Mouse (Mus musculus): ENCODE measurements around the gene Sgsm2. TPM values are rescaled to one million over a fixed set of nuclear protein-coding genes. Genes with fewer than 3 reads are reported as not detected.

Sgsm2 gene
- polyA plus RNA-seq, 1 experiment from 2014 or later, result 14.3 TPM

GRCm38 (mm10) chr11:74876801-74877200, 20.1 kb downstream of the Sgsm2 start:
- Histone ChIP-seq H3K4me3 (peak overlapping the region; percentile 16; the same call in 1 of the 2 replicates), H3K9me3 (no peaks in the 10 kb centered on the region), H3K27ac (replicated peaks) (peak overlapping the region; percentile 79), H3K27me3 (no peaks in the 10 kb centered on the region), H3K4me1 (peaks cover 18% of the 10 kb centered on the region), H3K36me3 (no peaks in the 10 kb centered on the region), H3K9ac (replicated peaks) (no peak overlapping the region), H3K4me2 (replicated peaks) (peak overlapping the region; percentile 30)
- 1% methylated on average over 9 of the region's 9 CpGs for WGBS
- peak; percentile 90 for ATAC-seq (replicated peaks)

DNA sequence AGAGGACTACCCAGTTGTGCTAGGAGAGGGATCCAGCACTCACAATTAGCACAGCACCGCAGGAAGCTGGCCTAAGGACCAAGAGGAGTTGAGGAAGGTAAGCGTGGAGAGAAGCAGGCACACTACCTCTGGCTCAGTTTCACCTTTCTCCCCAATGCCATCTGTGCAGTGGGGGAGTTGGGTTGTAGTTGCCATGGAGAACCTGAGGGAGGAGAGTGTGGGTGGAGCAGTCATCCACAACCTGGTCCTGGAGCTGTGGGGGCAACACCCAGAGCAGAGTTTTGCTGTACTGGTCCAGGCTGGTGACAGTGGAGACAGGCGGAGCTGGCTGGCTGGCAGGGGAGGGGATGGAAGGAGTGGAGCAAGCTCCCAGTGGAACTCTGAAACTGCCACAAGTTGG, 22.2 kb downstream of the Sgsm2 start:
- WGBS, result 64% methylated on average over 3 of the region's 3 CpGs
- Histone ChIP-seq H3K27ac (replicated peaks) (no peak overlapping the region), H3K4me1 (peaks cover 28% of the 10 kb centered on the region), H3K4me3 (no peak overlapping the region), H3K9ac (replicated peaks) (no peak overlapping the region), H3K36me3 (no peaks in the 10 kb centered on the region), H3K27me3 (no peaks in the 10 kb centered on the region), H3K9me3 (no peaks in the 10 kb centered on the region), H3K4me2 (replicated peaks) (no peak overlapping the region)
- ATAC-seq (replicated peaks), result no peak

DNA sequence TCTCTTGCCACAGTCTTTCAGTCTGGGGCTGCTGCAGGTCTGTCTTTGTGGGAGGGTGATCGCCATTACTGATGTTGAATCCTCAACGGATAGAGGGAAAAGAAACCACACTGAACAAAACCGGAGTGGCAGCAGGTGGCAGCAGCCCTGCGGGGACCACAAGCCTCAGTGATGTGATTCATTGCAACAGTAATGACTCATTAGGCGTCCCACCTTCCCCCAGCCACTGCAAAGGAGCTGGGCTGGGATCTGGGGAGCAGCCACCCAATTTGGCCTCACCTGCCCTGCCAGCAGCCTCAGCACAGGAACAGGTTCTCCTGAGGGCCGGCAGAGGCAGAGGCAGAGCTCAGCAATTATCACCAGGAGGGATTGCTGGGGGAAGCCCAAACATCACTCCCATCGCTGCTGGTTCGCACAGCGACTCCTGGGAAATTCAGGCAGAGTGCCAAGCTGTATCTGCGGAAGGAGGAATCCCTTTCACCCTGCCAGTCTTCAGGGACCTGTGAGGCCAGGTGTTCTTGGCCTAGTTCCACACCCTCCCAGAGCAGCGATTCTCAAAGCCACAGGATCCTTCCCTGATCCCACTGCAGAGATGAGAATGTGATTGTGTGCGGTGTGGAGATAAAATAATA, 25.8 kb downstream of the Sgsm2 start:
- Histone ChIP-seq H3K9ac (replicated peaks) (no peak overlapping the region), H3K4me3 (no peak overlapping the region), H3K27me3 (no peaks in the 10 kb centered on the region), H3K9me3 (no peaks in the 10 kb centered on the region), H3K27ac (replicated peaks) (peak overlapping the region; percentile 41), H3K36me3 (0 out of 2 replicates have a peak, but pooled peaks cover 2% of the 10 kb centered on the region), H3K4me2 (replicated peaks) (peak overlapping the region; percentile 16; the same call in 1 of the 2 replicates), H3K4me1 (peaks cover 25% of the 10 kb centered on the region)
- no peak for ATAC-seq (replicated peaks)
- WGBS, result 10% methylated on average over 12 of the region's 12 CpGs

DNA sequence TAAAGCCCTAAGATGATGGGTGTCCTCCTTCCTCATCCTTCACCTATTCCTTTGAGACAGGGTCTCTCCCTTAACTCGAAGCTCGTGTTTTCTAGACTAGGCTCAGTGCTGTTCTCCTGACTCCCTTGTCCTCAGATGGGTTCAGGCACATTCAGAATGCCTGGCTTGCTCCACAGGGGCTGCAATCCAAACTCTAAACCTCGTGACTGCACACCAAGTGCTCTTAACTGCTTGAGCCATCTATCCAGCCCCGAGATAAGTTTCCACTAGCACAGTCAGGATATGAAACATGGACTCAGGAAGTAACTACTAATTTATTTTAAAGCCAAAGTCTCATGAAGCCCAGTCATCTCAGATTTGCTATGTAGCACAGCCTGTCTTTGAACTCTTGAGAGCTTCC, 26.3 kb downstream of the Sgsm2 start:
- Histone ChIP-seq H3K9ac (replicated peaks) (no peak overlapping the region), H3K4me3 (no peak overlapping the region), H3K4me1 (peaks cover 23% of the 10 kb centered on the region), H3K27ac (replicated peaks) (no peak overlapping the region), H3K36me3 (0 out of 2 replicates have a peak, but pooled peaks cover 2% of the 10 kb centered on the region), H3K9me3 (no peaks in the 10 kb centered on the region), H3K4me2 (replicated peaks) (no peak overlapping the region), H3K27me3 (no peaks in the 10 kb centered on the region)
- 84% methylated on average over 4 of the region's 4 CpGs for WGBS
- no peak for ATAC-seq (replicated peaks)

GRCm38 (mm10) chr11:74869603-74870002, 27.3 kb downstream of the Sgsm2 start:
- H3K9ac ChIP-seq (replicated peaks), result no peak overlapping the region
- peaks cover 6% of the 10 kb centered on the region; the same call in 1 of the 2 replicates for H3K36me3 ChIP-seq
- WGBS, result 91% methylated on average over 6 of the region's 6 CpGs
- no peaks in the 10 kb centered on the region for H3K9me3 ChIP-seq
- H3K4me2 ChIP-seq (replicated peaks), result no peak overlapping the region
- H3K27ac ChIP-seq (replicated peaks), result no peak overlapping the region
- no peak for ATAC-seq (replicated peaks)
- H3K4me1 ChIP-seq, result peaks cover 23% of the 10 kb centered on the region
- no peaks in the 10 kb centered on the region for H3K27me3 ChIP-seq
- no peak overlapping the region for H3K4me3 ChIP-seq

DNA sequence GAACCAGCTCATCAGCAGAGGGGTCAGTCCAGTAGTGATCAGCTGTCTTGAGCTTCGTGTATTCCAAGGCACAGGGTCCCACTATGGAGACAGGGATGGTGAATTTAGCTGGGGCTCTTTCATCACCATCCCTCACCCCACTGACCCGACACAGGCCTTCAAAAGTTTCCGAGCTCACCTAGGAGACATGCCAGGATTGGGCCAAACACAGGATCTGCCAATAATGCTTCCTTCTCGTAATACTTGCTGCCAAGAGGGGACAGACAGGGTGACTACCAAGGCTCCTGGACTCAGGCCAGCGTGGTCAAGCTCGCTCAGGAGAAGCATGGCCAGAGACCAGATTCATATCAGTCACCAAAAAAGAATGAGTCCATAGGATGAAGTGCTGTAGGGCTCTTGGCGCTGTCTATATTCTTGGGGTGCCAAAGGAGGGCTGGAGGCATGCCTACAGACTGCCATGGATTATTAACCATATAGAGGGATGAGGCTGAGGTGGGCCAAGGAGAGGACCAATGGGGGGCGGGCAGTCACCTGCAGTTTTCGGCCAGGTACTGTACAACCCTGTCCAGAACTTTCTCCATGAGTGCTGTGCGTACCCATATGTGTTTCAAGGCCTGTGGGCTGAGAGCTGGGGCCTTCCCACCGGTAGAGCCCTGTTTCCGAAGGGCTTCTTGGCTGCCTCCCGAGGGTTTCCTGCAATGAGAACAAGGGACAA, 28.7 kb downstream of the Sgsm2 start:
- Histone ChIP-seq H3K4me3 (no peak overlapping the region), H3K27ac (replicated peaks) (no peak overlapping the region), H3K4me1 (peaks cover 20% of the 10 kb centered on the region), H3K9ac (replicated peaks) (no peak overlapping the region), H3K4me2 (replicated peaks) (no peak overlapping the region), H3K36me3 (peaks cover 6% of the 10 kb centered on the region), H3K27me3 (no peaks in the 10 kb centered on the region), H3K9me3 (no peaks in the 10 kb centered on the region)
- 88% methylated on average over 13 of the region's 13 CpGs for WGBS
- no peak for ATAC-seq (replicated peaks)

GRCm38 (mm10) chr11:74867181-74867580, 29.7 kb downstream of the Sgsm2 start:
- WGBS, result 75% methylated on average over 2 of the region's 2 CpGs
- ATAC-seq (replicated peaks), result no peak
- Histone ChIP-seq H3K9me3 (no peaks in the 10 kb centered on the region), H3K4me1 (peaks cover 20% of the 10 kb centered on the region), H3K36me3 (peaks cover 6% of the 10 kb centered on the region), H3K27ac (replicated peaks) (no peak overlapping the region), H3K27me3 (no peaks in the 10 kb centered on the region), H3K9ac (replicated peaks) (no peak overlapping the region), H3K4me2 (replicated peaks) (no peak overlapping the region), H3K4me3 (no peak overlapping the region)

- Histone ChIP-seq H3K9ac (replicated peaks) (no peak overlapping the region), H3K9me3 (no peaks in the 10 kb centered on the region), H3K4me2 (replicated peaks) (no peak overlapping the region), H3K27ac (replicated peaks) (0 out of 2 replicates have a peak overlapping the region, but pooled peaks have one; percentile 11), H3K4me1 (peaks cover 19% of the 10 kb centered on the region), H3K36me3 (peaks cover 6% of the 10 kb centered on the region), H3K27me3 (no peaks in the 10 kb centered on the region), H3K4me3 (no peak overlapping the region)
- ATAC-seq (replicated peaks), result peak; percentile 42; the same call in 1 of the 2 replicates
- 73% methylated on average over 4 of the region's 4 CpGs for WGBS
Observed at GRCm38 (mm10) chr11:74866640-74867039, 30.2 kb downstream of the Sgsm2 start.

DNA sequence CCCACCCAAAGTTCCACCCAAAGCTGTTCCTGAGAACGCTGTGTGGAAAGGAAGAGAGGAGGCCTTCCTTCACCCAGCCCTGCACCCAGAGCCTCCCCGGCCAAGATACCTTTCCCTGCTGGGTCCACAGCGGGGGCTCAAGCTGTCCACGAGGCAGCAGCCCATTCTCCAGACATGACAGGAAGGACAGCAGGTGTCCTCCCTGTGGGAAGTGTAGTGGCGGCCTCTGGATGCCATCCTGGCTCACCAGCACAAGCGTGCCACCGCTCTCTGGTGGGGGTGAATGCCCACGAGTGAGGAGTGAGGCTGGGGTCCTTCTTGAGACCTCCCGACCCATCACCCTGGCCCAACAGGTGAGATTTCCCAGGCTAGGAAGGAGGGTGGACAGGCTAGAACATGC, 31.6 kb downstream of the Sgsm2 start:
- no peak overlapping the region for H3K9ac ChIP-seq (replicated peaks)
- no peaks in the 10 kb centered on the region for H3K27me3 ChIP-seq
- no peak overlapping the region for H3K27ac ChIP-seq (replicated peaks)
- no peak overlapping the region for H3K4me3 ChIP-seq
- no peak overlapping the region for H3K4me2 ChIP-seq (replicated peaks)
- 83% methylated on average over 9 of the region's 9 CpGs for WGBS
- no peaks in the 10 kb centered on the region for H3K9me3 ChIP-seq
- peaks cover 6% of the 10 kb centered on the region for H3K36me3 ChIP-seq
- H3K4me1 ChIP-seq, result peaks cover 10% of the 10 kb centered on the region; the same call in 1 of the 2 replicates
- no peak for ATAC-seq (replicated peaks)

DNA sequence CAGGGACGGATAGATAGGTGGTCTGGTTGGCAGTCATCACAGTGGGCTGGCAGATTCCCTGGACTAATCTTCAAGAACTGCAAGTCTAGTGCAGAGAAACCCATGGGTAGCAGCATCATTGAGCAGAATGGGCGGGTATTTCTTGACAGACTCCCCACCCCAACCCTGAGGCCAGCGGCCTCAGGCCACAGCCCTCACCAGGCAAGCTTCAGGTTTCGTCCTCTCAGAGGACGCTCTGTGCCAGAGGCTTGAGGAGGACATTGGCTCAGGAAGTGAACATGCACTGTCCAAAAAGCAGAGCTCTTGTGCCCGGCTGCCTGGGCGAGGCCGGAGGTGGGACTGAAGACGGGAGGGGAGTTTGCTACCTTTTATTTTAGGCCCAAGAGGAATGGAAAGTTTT, 32.4 kb downstream of the Sgsm2 start:
- Histone ChIP-seq H3K36me3 (peaks cover 6% of the 10 kb centered on the region), H3K27me3 (no peaks in the 10 kb centered on the region), H3K4me3 (no peak overlapping the region), H3K4me2 (replicated peaks) (no peak overlapping the region), H3K9ac (replicated peaks) (no peak overlapping the region), H3K4me1 (peaks cover 10% of the 10 kb centered on the region; the same call in 1 of the 2 replicates), H3K27ac (replicated peaks) (no peak overlapping the region), H3K9me3 (no peaks in the 10 kb centered on the region)
- 87% methylated on average over 9 of the region's 9 CpGs for WGBS
- no peak for ATAC-seq (replicated peaks)

GRCm38 (mm10) chr11:74863471-74863870, 33.4 kb downstream of the Sgsm2 start:
- Histone ChIP-seq H3K9me3 (no peaks in the 10 kb centered on the region), H3K27ac (replicated peaks) (no peak overlapping the region), H3K4me3 (no peak overlapping the region), H3K36me3 (peaks cover 9% of the 10 kb centered on the region), H3K4me2 (replicated peaks) (no peak overlapping the region), H3K27me3 (no peaks in the 10 kb centered on the region), H3K9ac (replicated peaks) (no peak overlapping the region), H3K4me1 (peaks cover 10% of the 10 kb centered on the region; the same call in 1 of the 2 replicates)
- ATAC-seq (replicated peaks), result no peak
- WGBS, result 27% methylated on average over 11 of the region's 11 CpGs

DNA sequence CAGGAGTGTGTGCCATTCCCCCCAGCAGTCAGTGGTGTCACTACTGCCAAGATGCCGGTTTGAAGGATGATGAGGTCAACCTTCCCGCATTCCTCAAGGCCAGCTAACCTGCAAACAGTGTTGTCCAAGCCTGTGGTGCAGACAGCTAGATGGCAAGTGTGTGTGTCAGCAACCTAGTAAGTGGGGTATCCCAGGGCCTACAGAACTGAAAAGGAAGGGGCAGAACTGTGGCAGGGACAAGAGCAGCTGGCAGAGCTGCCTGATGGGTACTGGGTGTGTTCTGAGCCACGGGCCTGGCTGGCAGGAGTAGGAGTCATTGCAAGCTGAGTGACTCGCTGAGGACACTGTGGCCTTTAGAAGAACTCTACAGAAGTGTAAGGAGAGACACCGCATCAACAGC, 34.7 kb downstream of the Sgsm2 start:
- H3K4me3 ChIP-seq, result no peak overlapping the region
- no peak overlapping the region for H3K9ac ChIP-seq (replicated peaks)
- no peak for ATAC-seq (replicated peaks)
- no peaks in the 10 kb centered on the region for H3K27me3 ChIP-seq
- 84% methylated on average over 5 of the region's 5 CpGs for WGBS
- no peaks in the 10 kb centered on the region for H3K9me3 ChIP-seq
- peaks cover 13% of the 10 kb centered on the region for H3K36me3 ChIP-seq
- peaks cover 8% of the 10 kb centered on the region; the same call in 1 of the 2 replicates for H3K4me1 ChIP-seq
- no peak overlapping the region for H3K27ac ChIP-seq (replicated peaks)
- H3K4me2 ChIP-seq (replicated peaks), result no peak overlapping the region
